In genomic region chr7:130936472-130936951, GRCm38 (mm10) we compare ENCODE assay signal across 9 mouse cellular contexts. TPM values are rescaled to one million over a fixed set of nuclear protein-coding genes. Genes with fewer than 3 reads are reported as not detected.
DNase-seq lines count a peak whose midpoint lies in the region; ATAC-seq and TF ChIP-seq lines count a peak whose summit lies in the region.
"Had no signal": no experiment of that assay in that cellular context is flagged by ENCODE, and none has a peak within 500 bp of the region (broad histone marks: within the 10 kb centered on the region; RNA-seq: fewer than 3 reads in every experiment).

No protein-coding gene starts in this region.

- peak overlapping the region; percentile 61; the same call in 1 of the 2 replicates for H3K4me3 ChIP-seq in liver, adult 2 months (ENCODE audit: insufficient read depth, low read depth, low read length)
- H3K4me3 ChIP-seq in embryonic facial prominence, embryonic 14.5 days (ENCODE audit: low read depth, low read length) = peak overlapping the region; percentile 59
- peak overlapping the region; percentile 65 for H3K4me3 ChIP-seq in heart, embryonic 16.5 days (ENCODE audit: low read length)
- peak overlapping the region; percentile 53 for H3K4me3 ChIP-seq in midbrain, embryonic 12.5 days

- ATAC-seq in embryonic facial prominence, embryonic 14.5 days (ENCODE audit: low read depth) = 0 out of 2 replicates have a peak, but pooled peaks have one; percentile 30
- ATAC-seq in heart, embryonic 16.5 days (replicated peaks; ENCODE audit: extremely low read depth, insufficient read depth, low FRiP score) = peak; percentile 31; the same call in 1 of the 2 replicates
- no peak; the same call in 1 of the 2 replicates for ATAC-seq in midbrain, embryonic 12.5 days (ENCODE audit: low FRiP score, low read depth)

- no peaks in the 10 kb centered on the region for H3K36me3 ChIP-seq in liver, adult 2 months (ENCODE audit: control insufficient read depth, insufficient read depth, low read length)
- H3K36me3 ChIP-seq in embryonic facial prominence, embryonic 14.5 days (ENCODE audit: control insufficient read depth, insufficient read depth, low read length) = no peaks in the 10 kb centered on the region
- H3K36me3 ChIP-seq in heart, embryonic 16.5 days (ENCODE audit: control insufficient read depth, insufficient read depth) = no peaks in the 10 kb centered on the region
- H3K36me3 ChIP-seq in midbrain, embryonic 12.5 days = no peaks in the 10 kb centered on the region

- no peaks in the 10 kb centered on the region for H3K9me3 ChIP-seq in embryonic facial prominence, embryonic 14.5 days (ENCODE audit: control insufficient read depth, low read length)
- H3K9me3 ChIP-seq in heart, embryonic 16.5 days (replicated peaks; ENCODE audit: control insufficient read depth, low read length) = no peaks in the 10 kb centered on the region
- no peaks in the 10 kb centered on the region for H3K9me3 ChIP-seq in midbrain, embryonic 12.5 days

- peaks cover 5% of the 10 kb centered on the region; the same call in 1 of the 2 replicates for H3K4me1 ChIP-seq in liver, adult 2 months (ENCODE audit: control insufficient read depth, insufficient read depth, low read length)
- peaks cover 7% of the 10 kb centered on the region; the same call in 1 of the 2 replicates for H3K4me1 ChIP-seq in embryonic facial prominence, embryonic 14.5 days (ENCODE audit: control insufficient read depth, insufficient read depth, low read length)
- H3K4me1 ChIP-seq in heart, embryonic 16.5 days (ENCODE audit: control insufficient read depth, insufficient read depth, low read length) = peaks cover 19% of the 10 kb centered on the region
- H3K4me1 ChIP-seq in midbrain, embryonic 12.5 days = peaks cover 15% of the 10 kb centered on the region

- DNase-seq in liver, adult 2 months (ENCODE audit: extremely low read depth, low read depth, low spot score) = peak; percentile 40
- DNase-seq in liver = no peak
- no peak for DNase-seq in embryonic facial prominence, embryonic 14.5 days (ENCODE audit: low spot score)
- DNase-seq in kidney, postnatal 25 days = peak; percentile 63 to 83
- no peak for DNase-seq in natural killer cell, adult 2 months (ENCODE audit: low spot score in 2 of 2)
- DNase-seq in frontal cortex, postnatal 14 days (ENCODE audit: low spot score in 2 of 2) = no peak

- H3K27me3 ChIP-seq in liver, adult 2 months (ENCODE audit: control insufficient read depth, insufficient read depth, low read length) = peaks cover 9% of the 10 kb centered on the region
- peaks cover 61% of the 10 kb centered on the region for H3K27me3 ChIP-seq in embryonic facial prominence, embryonic 14.5 days (replicated peaks; ENCODE audit: control insufficient read depth, insufficient read depth, low read length)
- peaks cover 13% of the 10 kb centered on the region for H3K27me3 ChIP-seq in heart, embryonic 16.5 days (ENCODE audit: control insufficient read depth, insufficient read depth, low read length)
- peaks cover 75% of the 10 kb centered on the region for H3K27me3 ChIP-seq in midbrain, embryonic 12.5 days

- no peaks in the 10 kb centered on the region for H3K79me2 ChIP-seq in liver, adult 2 months (ENCODE audit: control insufficient read depth, insufficient read depth, low read length)

- no peak for TF ChIP-seq POLR2A in liver, adult 2 months (IDR thresholded peaks at IDR 0.05; ENCODE audit: extremely low read depth, insufficient read depth, low read length)

- WGBS in liver, adult 2 months = 1% methylated on average over 49 of the region's 49 CpGs
- 3% methylated on average over 22 of the region's 49 CpGs for WGBS in embryonic facial prominence, embryonic 14.5 days
- WGBS in heart, embryonic 16.5 days = under 1% methylated on average over 49 of the region's 49 CpGs
- 1% methylated on average over 49 of the region's 49 CpGs for WGBS in midbrain, embryonic 12.5 days

- peak overlapping the region; percentile 93 for H3K4me2 ChIP-seq in embryonic facial prominence, embryonic 14.5 days (ENCODE audit: low read depth, low read length)
- peak overlapping the region; percentile 84 for H3K4me2 ChIP-seq in heart, embryonic 16.5 days (ENCODE audit: low read depth, low read length)
- peak overlapping the region; percentile 66 for H3K4me2 ChIP-seq in midbrain, embryonic 12.5 days (replicated peaks)

- H3K27ac ChIP-seq in liver, adult 2 months (replicated peaks; ENCODE audit: insufficient read depth, low read depth, low read length) = no peak overlapping the region
- H3K27ac ChIP-seq in embryonic facial prominence, embryonic 14.5 days (replicated peaks; ENCODE audit: low read depth, low read length) = no peak overlapping the region
- H3K27ac ChIP-seq in heart, embryonic 16.5 days (ENCODE audit: low read length) = no peak overlapping the region; the same call in 1 of the 2 replicates
- no peak overlapping the region for H3K27ac ChIP-seq in midbrain, embryonic 12.5 days (replicated peaks)

- peak overlapping the region; percentile 67 for H3K9ac ChIP-seq in liver, adult 2 months (ENCODE audit: low read depth, low read length)
- peak overlapping the region; percentile 63 for H3K9ac ChIP-seq in embryonic facial prominence, embryonic 14.5 days (ENCODE audit: low read depth, low read length)
- peak overlapping the region; percentile 71 for H3K9ac ChIP-seq in heart, embryonic 16.5 days (ENCODE audit: low read length)
- H3K9ac ChIP-seq in midbrain, embryonic 12.5 days (replicated peaks) = peak overlapping the region; percentile 31; the same call in 1 of the 2 replicates

- no peak for TF ChIP-seq CTCF in liver, adult 2 months (IDR thresholded peaks at IDR 0.05; ENCODE audit: low read depth, low read length)

RNA-seq across cellular contexts. Expression of gene Htra1, which starts 0.6 kb away (rescaled TPM):
- 3.2 and 3.6 TPM in 2 replicates for total RNA-seq in liver, adult 2 months (2014; rRNA removed)
- polyA plus RNA-seq in liver, adult 2 months (2012; rRNA removed) = 2.6 and 3.1 TPM in 2 replicates
- polyA plus RNA-seq in embryonic facial prominence, embryonic 14.5 days (2014; fragmentation: Nextera tagmentation; extraction: Ambion mirVana) = 113 and 128 TPM in 2 replicates
- 63.4 and 65.6 TPM in 2 replicates for polyA plus RNA-seq in heart, embryonic 16.5 days (2015; fragmentation: Nextera tagmentation; extraction: Ambion mirVana)
- 6.1 and 9.2 TPM in 2 replicates for polyA plus RNA-seq in midbrain, embryonic 12.5 days (2016; fragmentation: Nextera tagmentation; extraction: Ambion mirVana)
- total RNA-seq: MEL had no signal

Comparison
In these comparisons a context has a peak if more than half of its experiments do, and no peak if none do; other contexts are left out.
1. DNase-seq: peak in liver, adult 2 months (single experiment) and kidney, postnatal 25 days (2 of 2); none in liver (single experiment), embryonic facial prominence, embryonic 14.5 days (single experiment), natural killer cell, adult 2 months (0 of 2) and frontal cortex, postnatal 14 days (0 of 2).
2. Peak in every context shown above with its lines, with median percentiles within 50 percentile points of each other: H3K4me3 ChIP-seq, H3K9ac ChIP-seq and H3K4me2 ChIP-seq.